Mouse (Mus musculus) myocyte (in vitro differentiated cells): ENCODE measurements around the gene Bend7. TPM values are rescaled to one million over a fixed set of nuclear protein-coding genes. Genes with fewer than 3 reads are reported as not detected.

Source experiments
- H3K27me3 ChIP-seq: one replicate; pipeline ENCODE4 v1.6.1; 2011; ENCODE audit not compliant: control insufficient read depth, insufficient read depth, insufficient read length
- H3K36me3 ChIP-seq: one replicate; pipeline ENCODE4 v1.6.1; 2011; ENCODE audit not compliant: control insufficient read depth, insufficient read depth
- H3K4me2 ChIP-seq: one replicate; pipeline ENCODE4 v1.6.1; 2011; ENCODE audit warnings: low read depth, control low read depth
- H3K4me3 ChIP-seq: one replicate; pipeline ENCODE4 v1.5.1; 2011; ENCODE audit warnings: mild to moderate bottlenecking, control low read depth, moderate library complexity
- H3K79me2 ChIP-seq: one replicate; pipeline ENCODE4 v1.6.1; 2011; ENCODE audit not compliant: control insufficient read depth, insufficient read depth
- H3ac ChIP-seq: one replicate; pipeline ENCODE4 v1.6.1; 2011; ENCODE audit not compliant: control insufficient read depth, insufficient read length
- CEBPB ChIP-seq: IDR thresholded peaks from 2 replicates; pipeline ENCODE4 v1.6.1; 2011; ENCODE audit warnings: mild to moderate bottlenecking, moderate library complexity; ENCODE audit not compliant: poor library complexity, insufficient read depth, severe bottlenecking
- E2F4 ChIP-seq: IDR thresholded peaks from one replicate; pipeline ENCODE4 v1.6.1; 2011; ENCODE audit warnings: mild to moderate bottlenecking, control low read depth, moderate library complexity; ENCODE audit not compliant: insufficient read depth
- MAX ChIP-seq: IDR thresholded peaks from one replicate; pipeline ENCODE4 v1.6.1; 2011; ENCODE audit warnings: low read depth, mild to moderate bottlenecking, control low read depth
- MYOD1 ChIP-seq, 3 experiments: IDR thresholded peaks; one replicate each; pipeline ENCODE4 v1.6.1; 2011; ENCODE audit warnings: control low read depth in 2 of 3, low read depth in 2 of 3, mild to moderate bottlenecking in 2 of 3, moderate library complexity in 1 of 3; ENCODE audit not compliant: insufficient read length in 2 of 3, control insufficient read depth in 1 of 3
- MYOG ChIP-seq, 3 experiments: IDR thresholded peaks; one replicate each; pipeline ENCODE4 v1.6.1; 2011; ENCODE audit warnings: control low read depth in 2 of 3, low read depth in 2 of 3, mild to moderate bottlenecking in 2 of 3; ENCODE audit not compliant: insufficient read length in 2 of 3, control insufficient read depth in 1 of 3, insufficient read depth in 1 of 3
- POLR2A ChIP-seq: IDR thresholded peaks from one replicate; pipeline ENCODE4 v1.6.1; 2011; ENCODE audit warnings: low read depth, mild to moderate bottlenecking, control low read depth, moderate library complexity; ENCODE audit not compliant: insufficient read length
- POLR2AphosphoS2 ChIP-seq: IDR thresholded peaks from one replicate; pipeline ENCODE4 v1.6.1; 2011; ENCODE audit warnings: low read depth, control low read depth; ENCODE audit not compliant: insufficient read length
- REST ChIP-seq: IDR thresholded peaks from one replicate; pipeline ENCODE4 v1.6.1; 2011; ENCODE audit warnings: mild to moderate bottlenecking, control low read depth, moderate library complexity; ENCODE audit not compliant: insufficient read depth, insufficient read length
- SRF ChIP-seq: IDR thresholded peaks from one replicate; pipeline ENCODE4 v1.6.1; 2011; ENCODE audit warnings: low read depth; ENCODE audit not compliant: control insufficient read depth, insufficient read length
- TCF12 ChIP-seq: IDR thresholded peaks from one replicate; pipeline ENCODE4 v1.6.1; 2011; ENCODE audit warnings: mild to moderate bottlenecking, control low read depth; ENCODE audit not compliant: poor library complexity, insufficient read depth, severe bottlenecking
- TCF3 ChIP-seq: IDR thresholded peaks from one replicate; pipeline ENCODE4 v1.6.1; 2011; ENCODE audit warnings: low read depth, control low read depth; ENCODE audit not compliant: insufficient read length
- USF1 ChIP-seq: IDR thresholded peaks from one replicate; pipeline ENCODE4 v1.6.1; 2011; ENCODE audit warnings: low read depth, mild to moderate bottlenecking, control low read depth, moderate library complexity
- polyA plus RNA-seq: library from polyadenylated mRNA; unstranded; fragments of >200 nt; fragmentation: generic; extraction: Trizol; gene quantifications from one replicate; pipeline ENCODE4 v1.2.1, GENCODE M21; 2012; ENCODE audit warnings: missing spikeins

Bend7 gene
- polyA plus RNA-seq, 1 experiment: not detected

- Histone ChIP-seq H3K27me3 (peaks cover 12% of the 10 kb centered on the region), H3K4me2 (no peak overlapping the region), H3K4me3 (no peak overlapping the region), H3K36me3 (no peaks in the 10 kb centered on the region), H3K79me2 (no peaks in the 10 kb centered on the region), H3ac (no peak overlapping the region)
- TF ChIP-seq MAX: no peak
- no peak for TF ChIP-seq E2F4
- TF ChIP-seq MYOG (IDR thresholded peaks at IDR 0.05; ENCODE audit: control insufficient read depth in 1 of 3, insufficient read depth in 1 of 3, insufficient read length in 2 of 3, low read depth in 2 of 3): no peak
- TF ChIP-seq MYOD1 (IDR thresholded peaks at IDR 0.05; ENCODE audit: control insufficient read depth in 1 of 3, insufficient read length in 2 of 3, low read depth in 2 of 3): no peak
- TF ChIP-seq SRF: no peak
- TF ChIP-seq USF1: no peak
- TF ChIP-seq REST: no peak
- no peak for TF ChIP-seq TCF12
- no peak for TF ChIP-seq CEBPB
- TF ChIP-seq POLR2A: no peak
- no peak for TF ChIP-seq TCF3
- TF ChIP-seq POLR2AphosphoS2: no peak
Observed at GRCm38 (mm10) chr2:4849449-4849848, 131.8 kb downstream of the Bend7 start.

Other genes with a start within 250 kb of the Bend7 start
- 15.7 TPM for gene Prpf18, start 65.7 kb upstream of the Bend7 start, polyA plus RNA-seq
- gene Sephs1, start 163.7 kb downstream of the Bend7 start, polyA plus RNA-seq: 15.9 TPM
- gene Phyh, start 201.2 kb downstream of the Bend7 start, polyA plus RNA-seq: 14.5 TPM